Mouse (Mus musculus) cerebellum, adult 2 months (tissue): ENCODE results near the gene Sfrp2.

Experiments used
- CTCF ChIP-seq: fragments of 200-500 bp; IDR thresholded peaks from 2 replicates; pipeline ENCODE4 v1.5.1; 2011; ENCODE audit warnings: low read depth, mild to moderate bottlenecking, control low read depth, low read length, moderate library complexity, borderline replicate concordance; ENCODE audit not compliant: insufficient read depth
- POLR2A ChIP-seq: fragments of 200-500 bp; IDR thresholded peaks from 2 replicates; pipeline ENCODE4 v1.6.1; 2011; ENCODE audit warnings: low read length, control low read depth, borderline replicate concordance; ENCODE audit not compliant: insufficient read depth

DNA sequence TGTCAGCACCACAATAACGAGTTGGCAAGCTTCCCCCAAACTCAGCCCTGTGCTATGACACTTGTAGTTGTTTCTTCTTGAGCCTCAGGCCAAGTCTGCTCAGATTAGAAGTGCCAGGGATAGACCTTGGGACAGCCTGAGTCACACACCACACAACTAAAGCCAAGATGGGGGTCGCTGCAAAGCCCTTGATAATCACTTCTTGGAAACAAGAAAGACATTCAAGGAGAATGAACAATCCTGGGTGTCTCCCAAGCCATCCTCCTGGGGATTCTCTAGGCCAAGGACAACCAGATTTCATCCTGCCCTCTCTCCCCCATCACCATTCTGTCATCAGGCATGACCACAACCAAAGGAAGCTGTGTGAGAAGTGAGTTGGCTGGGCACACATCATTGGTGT lies 25.9 kb upstream of the Sfrp2 start:
- no peak for TF ChIP-seq CTCF
- TF ChIP-seq POLR2A = no peak
